Comparison of ENCODE assay signal across 9 mouse cellular contexts in the genomic region with DNA sequence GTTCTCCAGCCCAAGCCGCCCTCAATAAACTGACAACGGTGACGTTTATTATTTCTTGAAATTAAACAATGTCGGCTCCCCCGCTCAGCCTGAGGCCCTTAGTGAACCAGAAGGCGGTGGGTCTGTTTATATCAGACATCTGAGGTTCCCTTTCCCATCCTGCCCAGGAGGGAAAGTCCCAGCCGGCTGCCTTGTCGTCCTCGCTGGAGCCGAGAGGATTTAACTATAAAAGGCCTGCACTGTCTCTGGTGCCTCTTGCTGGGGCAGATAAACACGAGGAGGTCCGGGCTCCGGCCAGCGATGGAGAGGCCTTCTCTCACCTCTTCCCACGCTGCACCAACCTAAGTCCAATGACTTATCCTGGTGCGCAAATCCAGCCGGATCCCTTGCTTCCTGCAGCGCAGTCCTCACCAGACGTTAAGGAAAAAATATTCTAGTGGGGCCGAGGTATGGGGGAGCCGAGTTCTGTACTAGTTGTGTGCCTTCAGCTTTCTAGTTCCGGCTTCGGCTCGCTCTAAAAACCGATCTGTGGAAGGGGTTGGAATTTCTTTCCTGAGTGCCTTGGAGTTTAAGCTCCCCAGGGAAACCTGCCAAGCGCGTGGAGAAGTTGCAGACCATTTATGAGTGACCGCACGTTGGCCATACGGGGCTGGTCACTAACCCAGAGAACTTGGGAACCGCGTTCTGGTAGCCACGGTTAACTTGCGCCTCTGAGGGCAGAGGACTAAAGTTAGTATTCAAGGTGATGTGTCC. TPM values are rescaled to one million over a fixed set of nuclear protein-coding genes. Genes with fewer than 3 reads are reported as not detected.
DNase-seq lines count a peak whose midpoint lies in the region; ATAC-seq lines count a peak whose summit lies in the region.
"Had no signal": no experiment of that assay in that cellular context is flagged by ENCODE, and none has a peak within 500 bp of the region (broad histone marks: within the 10 kb centered on the region; RNA-seq: fewer than 3 reads in every experiment).

No protein-coding gene starts in this region.

- H3K27ac ChIP-seq in midbrain, embryonic 11.5 days (ENCODE audit: low read depth, low read length): no peak overlapping the region
- H3K27ac ChIP-seq in midbrain, embryonic 15.5 days: no peak overlapping the region
- H3K27ac ChIP-seq in embryonic facial prominence, embryonic 15.5 days (replicated peaks): no peak overlapping the region
- H3K27ac ChIP-seq in limb, embryonic 15.5 days: peak overlapping the region; percentile 79
- no peak overlapping the region for H3K27ac ChIP-seq in forebrain, embryonic 14.5 days (ENCODE audit: low read depth, low read length)
- H3K27ac ChIP-seq: hindbrain, postnatal 0 days had no signal

- H3K36me3 ChIP-seq in midbrain, embryonic 11.5 days (ENCODE audit: control insufficient read depth, insufficient read depth, low read length): no peaks in the 10 kb centered on the region
- H3K36me3 ChIP-seq in midbrain, embryonic 15.5 days (replicated peaks): no peaks in the 10 kb centered on the region
- H3K36me3 ChIP-seq in embryonic facial prominence, embryonic 15.5 days: no peaks in the 10 kb centered on the region
- H3K36me3 ChIP-seq in limb, embryonic 15.5 days: no peaks in the 10 kb centered on the region
- no peaks in the 10 kb centered on the region for H3K36me3 ChIP-seq in forebrain, embryonic 14.5 days (ENCODE audit: control insufficient read depth, insufficient read depth, low read length)

- H3K9ac ChIP-seq in midbrain, embryonic 11.5 days (ENCODE audit: low read length): no peak overlapping the region
- no peak overlapping the region for H3K9ac ChIP-seq in midbrain, embryonic 15.5 days
- no peak overlapping the region for H3K9ac ChIP-seq in embryonic facial prominence, embryonic 15.5 days
- H3K9ac ChIP-seq in limb, embryonic 15.5 days: peak overlapping the region; percentile 39; the same call in 1 of the 2 replicates
- H3K9ac ChIP-seq in forebrain, embryonic 14.5 days (ENCODE audit: low read length): no peak overlapping the region

- H3K4me1 ChIP-seq in midbrain, embryonic 11.5 days (ENCODE audit: control insufficient read depth, insufficient read depth, low read length): peaks cover 3% of the 10 kb centered on the region; the same call in 1 of the 2 replicates
- peaks cover 4% of the 10 kb centered on the region for H3K4me1 ChIP-seq in midbrain, embryonic 15.5 days
- peaks cover 20% of the 10 kb centered on the region for H3K4me1 ChIP-seq in embryonic facial prominence, embryonic 15.5 days
- peaks cover 35% of the 10 kb centered on the region for H3K4me1 ChIP-seq in limb, embryonic 15.5 days
- H3K4me1 ChIP-seq in forebrain, embryonic 14.5 days (ENCODE audit: control insufficient read depth, insufficient read depth, low read length): 0 out of 2 replicates have a peak, but pooled peaks cover under 1% of the 10 kb centered on the region

- H3K27me3 ChIP-seq in midbrain, embryonic 11.5 days (ENCODE audit: control insufficient read depth, insufficient read depth, low read length): peaks cover 100% of the 10 kb centered on the region
- H3K27me3 ChIP-seq in midbrain, embryonic 15.5 days (replicated peaks): peaks cover 89% of the 10 kb centered on the region
- H3K27me3 ChIP-seq in embryonic facial prominence, embryonic 15.5 days: peaks cover 97% of the 10 kb centered on the region
- peaks cover 83% of the 10 kb centered on the region for H3K27me3 ChIP-seq in limb, embryonic 15.5 days
- peaks cover 99% of the 10 kb centered on the region for H3K27me3 ChIP-seq in forebrain, embryonic 14.5 days (replicated peaks; ENCODE audit: control insufficient read depth, insufficient read depth, low read length)

- no peak overlapping the region for H3K4me3 ChIP-seq in midbrain, embryonic 11.5 days (ENCODE audit: low read depth, low read length)
- no peak overlapping the region for H3K4me3 ChIP-seq in midbrain, embryonic 15.5 days
- H3K4me3 ChIP-seq in embryonic facial prominence, embryonic 15.5 days (replicated peaks): no peak overlapping the region
- peak overlapping the region; percentile 48 for H3K4me3 ChIP-seq in limb, embryonic 15.5 days
- no peak overlapping the region for H3K4me3 ChIP-seq in forebrain, embryonic 14.5 days (ENCODE audit: low read depth, low read length)

- H3K4me2 ChIP-seq in midbrain, embryonic 11.5 days: no peak overlapping the region
- H3K4me2 ChIP-seq in midbrain, embryonic 15.5 days: no peak overlapping the region
- H3K4me2 ChIP-seq in embryonic facial prominence, embryonic 15.5 days (replicated peaks): peak overlapping the region; percentile 1; the same call in 1 of the 2 replicates
- peak overlapping the region; percentile 37 for H3K4me2 ChIP-seq in limb, embryonic 15.5 days
- no peak overlapping the region for H3K4me2 ChIP-seq in forebrain, embryonic 14.5 days (ENCODE audit: low read length)

- WGBS in midbrain, embryonic 11.5 days: under 1% methylated on average over 34 of the region's 34 CpGs
- under 1% methylated on average over 34 of the region's 34 CpGs for WGBS in midbrain, embryonic 15.5 days
- 2% methylated on average over 34 of the region's 34 CpGs for WGBS in embryonic facial prominence, embryonic 15.5 days
- 2% methylated on average over 34 of the region's 34 CpGs for WGBS in limb, embryonic 15.5 days
- under 1% methylated on average over 34 of the region's 34 CpGs for WGBS in forebrain, embryonic 14.5 days

- no peaks in the 10 kb centered on the region for H3K9me3 ChIP-seq in midbrain, embryonic 11.5 days (ENCODE audit: control insufficient read depth, low read length)
- H3K9me3 ChIP-seq in midbrain, embryonic 15.5 days: no peaks in the 10 kb centered on the region
- no peaks in the 10 kb centered on the region for H3K9me3 ChIP-seq in embryonic facial prominence, embryonic 15.5 days (replicated peaks)
- H3K9me3 ChIP-seq in limb, embryonic 15.5 days: no peaks in the 10 kb centered on the region
- H3K9me3 ChIP-seq in forebrain, embryonic 14.5 days (replicated peaks; ENCODE audit: control insufficient read depth, low read length): no peaks in the 10 kb centered on the region

- ATAC-seq in midbrain, embryonic 11.5 days (ENCODE audit: low FRiP score): no peak
- no peak for ATAC-seq in midbrain, embryonic 15.5 days (replicated peaks)
- no peak for ATAC-seq in embryonic facial prominence, embryonic 15.5 days (ENCODE audit: insufficient number of reproducible peaks, low FRiP score, low TSS enrichment, low read depth)
- ATAC-seq in limb, embryonic 15.5 days (ENCODE audit: insufficient number of reproducible peaks, low FRiP score, low TSS enrichment, low read depth): no peak
- no peak for ATAC-seq in forebrain, embryonic 14.5 days
- ATAC-seq: hindbrain, postnatal 0 days had no signal

- DNase-seq in embryo, embryonic 10 days (ENCODE audit: low spot score): peak; percentile 31
- no peak for DNase-seq in embryo, embryonic 9.5 days (ENCODE audit: extremely low spot score)
- peak; percentile 95 for DNase-seq in midbrain, embryonic 11.5 days (ENCODE audit: low spot score, missing footprints)
- DNase-seq in c-Kit-positive CD71-positive TER-119-positive erythroid progenitor cells, embryonic 14.5 days (ENCODE audit: low spot score): no peak
- DNase-seq in forebrain, embryonic 14.5 days (ENCODE audit: low spot score): no peak

RNA-seq across cellular contexts. Expression of gene Tbx5, which starts 7.3 kb away (rescaled TPM):
- polyA plus RNA-seq in midbrain, embryonic 11.5 days (2014; fragmentation: Nextera tagmentation; extraction: Ambion mirVana): not detected in 2 replicates
- 0.04 TPM in 1 of 2 replicates, not detected in the other for polyA plus RNA-seq in midbrain, embryonic 15.5 days (2015; fragmentation: Nextera tagmentation; extraction: Ambion mirVana)
- 0.71 and 1.8 TPM in 2 replicates for polyA plus RNA-seq in embryonic facial prominence, embryonic 15.5 days (2015; fragmentation: Nextera tagmentation; extraction: Ambion mirVana)
- polyA plus RNA-seq in limb, embryonic 15.5 days (2015; fragmentation: Nextera tagmentation; extraction: Ambion mirVana): 18.1 and 21.3 TPM in 2 replicates
- polyA plus RNA-seq in forebrain, embryonic 14.5 days (2014; fragmentation: Nextera tagmentation; extraction: Ambion mirVana): 0.04 TPM in 1 of 2 replicates, not detected in the other

Comparison
In these comparisons a context has a peak if more than half of its experiments do, and no peak if none do; other contexts are left out.
1. DNase-seq: peak in embryo, embryonic 10 days (single experiment) and midbrain, embryonic 11.5 days (single experiment); none in embryo, embryonic 9.5 days (single experiment), c-Kit-positive CD71-positive TER-119-positive erythroid progenitor cells, embryonic 14.5 days (single experiment) and forebrain, embryonic 14.5 days (single experiment).
2. H3K4me2 ChIP-seq: peak in embryonic facial prominence, embryonic 15.5 days (single experiment) and limb, embryonic 15.5 days (single experiment); none in midbrain, embryonic 11.5 days (single experiment), midbrain, embryonic 15.5 days (single experiment) and forebrain, embryonic 14.5 days (single experiment).